Mouse (Mus musculus) MEL (cell line): ENCODE data around the gene Cpeb3.

Experiments
- CHD2 ChIP-seq: IDR thresholded peaks from 2 replicates; pipeline ENCODE4 v1.6.1; 2011; ENCODE audit warnings: low read length, improper control_type of control experiment
- MAZ ChIP-seq: IDR thresholded peaks from 2 replicates; pipeline ENCODE4 v1.6.1; 2012; ENCODE audit warnings: low read depth, mild to moderate bottlenecking, inconsistent platforms, low read length, improper control_type of control experiment

GRCm38 (mm10) chr19:37235818-37236217 lies 27.4 kb upstream of the Cpeb3 start:
- TF ChIP-seq CHD2 (no peak), MAZ (no peak)
